Mouse (Mus musculus): Measurements from ENCODE around the gene Adgrf1.

DNA sequence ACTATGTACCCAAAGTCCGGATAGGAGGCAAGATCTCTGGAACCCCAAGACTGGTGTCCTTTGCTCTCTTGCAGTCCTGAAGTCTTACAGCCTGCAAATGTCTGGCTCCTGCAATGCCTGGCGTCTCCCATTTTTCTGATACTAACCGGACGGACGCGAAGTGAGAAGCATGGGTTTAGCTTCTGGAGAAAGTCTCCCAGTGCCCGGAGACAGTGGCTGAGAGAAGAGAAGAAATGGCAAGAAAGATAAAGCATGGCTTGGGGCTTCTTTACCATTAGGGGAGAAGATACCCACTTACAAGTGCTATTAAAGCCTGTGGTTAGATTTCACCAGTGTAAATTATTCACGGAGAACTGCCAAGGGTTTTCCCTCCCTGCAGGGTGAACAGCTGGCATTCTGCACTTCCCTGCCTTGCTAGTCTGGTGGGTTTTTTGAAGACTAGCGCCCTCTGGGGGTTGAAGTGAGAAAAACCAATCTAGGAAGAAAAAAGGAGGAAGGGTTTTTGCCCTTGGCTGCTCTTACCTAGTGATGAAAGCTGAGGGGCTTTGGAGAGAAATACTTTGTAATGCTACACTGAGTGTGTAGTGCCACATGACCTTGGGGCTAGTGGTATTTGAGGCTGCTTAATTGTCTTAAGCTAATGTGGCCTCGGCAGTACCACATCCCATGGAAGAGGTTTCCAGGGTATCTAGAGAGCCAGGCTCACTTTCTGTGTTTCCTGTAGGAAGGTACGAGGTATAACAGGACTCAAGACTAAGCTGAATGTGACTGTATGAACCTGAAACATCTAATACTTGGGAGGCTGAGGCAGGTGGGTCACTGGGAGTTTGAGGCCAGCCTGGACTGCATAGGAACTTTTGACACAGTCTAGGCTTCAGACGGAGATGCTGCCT lies 40.3 kb upstream of the Adgrf1 start:
- TF ChIP-seq CTCF (IDR thresholded peaks at IDR 0.05; ENCODE audit: low read depth, low read length) = no peak
- no peak for TF ChIP-seq GATA1 (IDR thresholded peaks at IDR 0.05; ENCODE audit: borderline replicate concordance, low read length)
- TF ChIP-seq TAL1 (conservative IDR thresholded peaks at IDR 0.05; ENCODE audit: low read depth, low read length) = no peak
- no peak for TF ChIP-seq POLR2AphosphoS5 (IDR thresholded peaks at IDR 0.05; ENCODE audit: insufficient replicate concordance, low read depth, low read length)
- no peak for TF ChIP-seq GATA2 (IDR thresholded peaks at IDR 0.05; ENCODE audit: borderline replicate concordance, low read depth, low read length)
